Mouse (Mus musculus) testis, postnatal 10 days (tissue): ENCODE measurements around the gene Ccl4.

ENCODE experiments used
- DNase-seq: peaks from one replicate; pipeline ENCODE4 v3.0.0; 2021; ENCODE audit warnings: low spot score

The Ccl4 gene

GRCm38 (mm10) chr11:83675665-83676064 lies 13.3 kb downstream of the Ccl4 start:
- no peak for DNase-seq

- DNase-seq, result no peak
Observed at GRCm38 (mm10) chr11:83689918-83690317, 27.5 kb downstream of the Ccl4 start.

- DNase-seq, result no peak
Observed at GRCm38 (mm10) chr11:83692008-83692407, 29.6 kb downstream of the Ccl4 start.

- DNase-seq, result no peak
Observed at GRCm38 (mm10) chr11:83703705-83704104, 41.3 kb downstream of the Ccl4 start, which contains the start of gene Wfdc17. Gene Wfdc17 (plus strand): TSS chr11:83703991.

- DNase-seq, result no peak
Observed at GRCm38 (mm10) chr11:83708715-83709114, 46.3 kb downstream of the Ccl4 start, which contains the start of gene Wfdc18. Gene Wfdc18 (plus strand): TSS chr11:83709015.

- no peak for DNase-seq
Observed at GRCm38 (mm10) chr11:83709683-83710082, 47.3 kb downstream of the Ccl4 start.

- DNase-seq, result no peak
Observed at GRCm38 (mm10) chr11:83712671-83713070, 50.3 kb downstream of the Ccl4 start.

GRCm38 (mm10) chr11:83713925-83714324 lies 51.5 kb downstream of the Ccl4 start:
- DNase-seq, result no peak
